Mouse (Mus musculus) limb, embryonic 14.5 days (tissue): ENCODE data around the gene Ldb1. TPM values are rescaled to one million over a fixed set of nuclear protein-coding genes. Genes with fewer than 3 reads are reported as not detected.
A peak's percentile ranks its signal among the peaks of the same experiment; 100 is the strongest.

ENCODE experiments used
- ATAC-seq: fragments of 200-750 bp; cut with Nextera tagmentation; 2 replicates; pipeline ENCODE4 v1.8.0; 2017; ENCODE audit warnings: low read depth, moderate number of reproducible peaks, moderate TSS enrichment; ENCODE audit not compliant: low FRiP score
- DNase-seq: peaks from one replicate; pipeline ENCODE4 v3.0.0-alpha.2; 2015; ENCODE audit warnings: low spot score
- H3K27ac ChIP-seq: fragments of 300-500 bp; sonication (generic); replicated peaks from 2 replicates; pipeline ENCODE4 v1.5.1; 2014; ENCODE audit warnings: low read depth, mild to moderate bottlenecking, low read length, moderate library complexity, mixed read lengths
- H3K27me3 ChIP-seq: fragments of 300-500 bp; sonication (generic); 2 replicates; pipeline ENCODE4 v1.6.1; 2014; ENCODE audit warnings: low read length, mixed read lengths; ENCODE audit not compliant: control insufficient read depth, insufficient read depth
- H3K36me3 ChIP-seq: fragments of 300-500 bp; sonication (generic); 2 replicates; pipeline ENCODE4 v1.6.1; 2014; ENCODE audit warnings: mild to moderate bottlenecking, low read length, moderate library complexity, mixed read lengths; ENCODE audit not compliant: control insufficient read depth, insufficient read depth
- H3K4me1 ChIP-seq: fragments of 300-500 bp; sonication (generic); 2 replicates; pipeline ENCODE4 v1.6.1; 2014; ENCODE audit warnings: antibody characterized with exemption, low read length, mixed read lengths; ENCODE audit not compliant: control insufficient read depth, insufficient read depth
- H3K4me2 ChIP-seq: fragments of 300-500 bp; sonication (generic); replicated peaks from 2 replicates; pipeline ENCODE4 v1.6.1; 2014; ENCODE audit warnings: low read depth, mild to moderate bottlenecking, low read length, moderate library complexity; ENCODE audit not compliant: severe bottlenecking
- H3K4me3 ChIP-seq: fragments of 300-500 bp; sonication (generic); replicated peaks from 2 replicates; pipeline ENCODE4 v1.5.1; 2014; ENCODE audit warnings: low read length
- H3K9ac ChIP-seq: fragments of 300-500 bp; sonication (generic); 2 replicates; pipeline ENCODE4 v1.6.1; 2014; ENCODE audit warnings: mild to moderate bottlenecking, low read depth, low read length, moderate library complexity; ENCODE audit not compliant: severe bottlenecking
- H3K9me3 ChIP-seq: fragments of 300-500 bp; sonication (generic); 2 replicates; pipeline ENCODE4 v1.6.1; 2016; ENCODE audit warnings: low read length; ENCODE audit not compliant: control insufficient read depth
- POLR2A ChIP-seq: fragments of 200-500 bp; IDR thresholded peaks from 2 replicates; pipeline ENCODE4 v1.8.0; 2012; ENCODE audit warnings: inconsistent platforms, mild to moderate bottlenecking, moderate library complexity, borderline replicate concordance; ENCODE audit not compliant: insufficient read depth, insufficient read length; ENCODE audit errors: extremely low read depth
- WGBS: fragments of 180-500 bp; shearing (Covaris S2); extraction: QIAGEN DNeasy Blood & Tissue Kit; methylation state at CpG from one replicate; pipeline ENCODE4 v1.1.7; 2014; 5-methylcytosine and 5-hydroxymethylcytosine counted together
- polyA plus RNA-seq, 2 experiments: library from polyadenylated mRNA; depleted of rRNA in 1 of 2; stranded (reverse) in 1 of 2; unstranded in 1 of 2; fragments of >200 nt; fragmentation: Nextera tagmentation in 1 of 2; extraction: Ambion mirVana in 1 of 2; gene quantifications; 2 replicates each; pipeline versions ENCODE4 v1.2.1 to v1.2.3; 2012 to 2014

Ldb1 gene
- polyA plus RNA-seq, 2 experiments = 93.8 to 412 TPM

- TF ChIP-seq POLR2A = no peak
- H3K4me3 ChIP-seq = peak overlapping the region; percentile 78
- WGBS = 1% methylated on average over 6 of the region's 7 CpGs
- H3K27ac ChIP-seq = peak overlapping the region; percentile 96
- H3K9me3 ChIP-seq = no peaks in the 10 kb centered on the region
- DNase-seq (peak; percentile 85), ATAC-seq (peak; percentile 53)
- H3K4me2 ChIP-seq = peak overlapping the region; percentile 99
- H3K27me3 ChIP-seq = no peaks in the 10 kb centered on the region
- no peaks in the 10 kb centered on the region for H3K36me3 ChIP-seq
- peak overlapping the region; percentile 87 for H3K9ac ChIP-seq
- H3K4me1 ChIP-seq = peaks cover 46% of the 10 kb centered on the region
Observed at GRCm38 (mm10) chr19:46045696-46046311, 790 bp upstream of the Ldb1 start.

GRCm38 (mm10) chr19:46044271-46044992 lies 582 bp downstream of the Ldb1 start, which contains the start of gene Pprc1:
Gene Pprc1, plus strand, starts transcription at chr19:46044886.
- H3K27me3 ChIP-seq = no peaks in the 10 kb centered on the region
- TF ChIP-seq POLR2A = no peak
- H3K9me3 ChIP-seq = no peaks in the 10 kb centered on the region
- H3K9ac ChIP-seq = peak within 1 kb of the TSS; percentile 87
- ATAC-seq (peak; percentile 1; the same call in 1 of the 2 replicates), DNase-seq (peak; percentile 81)
- WGBS = 2% methylated on average over 13 of the region's 34 CpGs
- peaks cover 58% of the 10 kb centered on the region for H3K4me1 ChIP-seq
- H3K36me3 ChIP-seq = no peaks in the 10 kb centered on the region
- peak within 1 kb of the TSS; percentile 99 for H3K4me2 ChIP-seq
- peak within 1 kb of the TSS; percentile 96 for H3K27ac ChIP-seq
- peak within 1 kb of the TSS; percentile 78 for H3K4me3 ChIP-seq

- Histone ChIP-seq H3K4me1 (peaks cover 60% of the 10 kb centered on the region), H3K36me3 (no peaks in the 10 kb centered on the region), H3K27me3 (no peaks in the 10 kb centered on the region), H3K4me3 (peak overlapping the region; percentile 78), H3K9me3 (no peaks in the 10 kb centered on the region), H3K4me2 (peak overlapping the region; percentile 99), H3K27ac (peak overlapping the region; percentile 90; the same call in 1 of the 2 replicates), H3K9ac (0 out of 2 replicates have a peak overlapping the region, but pooled peaks have one; percentile 87)
- no peak for TF ChIP-seq POLR2A
- WGBS = 63% methylated on average over 7 of the region's 7 CpGs
- no peak for ATAC-seq
- DNase-seq = no peak
Observed at GRCm38 (mm10) chr19:46043380-46043779, 1.6 kb downstream of the Ldb1 start.

- peaks cover 68% of the 10 kb centered on the region for H3K4me1 ChIP-seq
Observed at GRCm38 (mm10) chr19:46042476-46043011, 2.5 kb downstream of the Ldb1 start.

GRCm38 (mm10) chr19:46041933-46042475 lies 3.0 kb downstream of the Ldb1 start:
- DNase-seq (peak; percentile 85), ATAC-seq (peak; percentile 9)
- Histone ChIP-seq H3K27me3 (no peaks in the 10 kb centered on the region), H3K4me2 (peak overlapping the region; percentile 99), H3K9ac (peak overlapping the region; percentile 53), H3K9me3 (no peaks in the 10 kb centered on the region), H3K4me3 (peak overlapping the region; percentile 78), H3K27ac (peak overlapping the region; percentile 90), H3K4me1 (peaks cover 72% of the 10 kb centered on the region), H3K36me3 (peaks cover 4% of the 10 kb centered on the region; the same call in 1 of the 2 replicates)
- TF ChIP-seq POLR2A = no peak
- WGBS = 0% methylated on average over 12 of the region's 14 CpGs

More at GRCm38 (mm10) chr19:46042476-46043011, 2.5 kb downstream of the Ldb1 start:
- Histone ChIP-seq H3K9me3 (no peaks in the 10 kb centered on the region), H3K4me3 (peak overlapping the region; percentile 78), H3K27me3 (no peaks in the 10 kb centered on the region), H3K36me3 (peaks cover 2% of the 10 kb centered on the region; the same call in 1 of the 2 replicates), H3K4me2 (peak overlapping the region; percentile 99), H3K27ac (peak overlapping the region; percentile 90), H3K9ac (peak overlapping the region; percentile 53)
- 5% methylated on average over 6 of the region's 6 CpGs for WGBS
- no peak for DNase-seq
- TF ChIP-seq POLR2A = no peak
- no peak for ATAC-seq
